ENCODE assay signal across 13 mouse cellular contexts in genomic region chr3:31307936-31308335, GRCm38 (mm10). TPM values are rescaled to one million over a fixed set of nuclear protein-coding genes. Genes with fewer than 3 reads are reported as not detected.
DNase-seq lines count a peak whose midpoint lies in the region; ATAC-seq lines count a peak whose summit lies in the region.
"Had no signal": no experiment of that assay in that cellular context is flagged by ENCODE, and none has a peak within 500 bp of the region (broad histone marks: within the 10 kb centered on the region; RNA-seq: fewer than 3 reads in every experiment).

No protein-coding gene starts in this region.

- H3K4me1 ChIP-seq in forebrain, embryonic 16.5 days (replicated peaks; ENCODE audit: control insufficient read depth, insufficient read depth, low read length): peaks cover 18% of the 10 kb centered on the region
- peaks cover 9% of the 10 kb centered on the region; the same call in 1 of the 2 replicates for H3K4me1 ChIP-seq in forebrain, embryonic 13.5 days
- peaks cover 22% of the 10 kb centered on the region; the same call in 1 of the 2 replicates for H3K4me1 ChIP-seq in neural tube, embryonic 15.5 days

- H3K4me3 ChIP-seq in forebrain, embryonic 16.5 days (replicated peaks; ENCODE audit: low read length): no peak overlapping the region
- H3K4me3 ChIP-seq in forebrain, embryonic 13.5 days: no peak overlapping the region
- H3K4me3 ChIP-seq in neural tube, embryonic 15.5 days (replicated peaks): peak overlapping the region; percentile 53
- H3K4me3 ChIP-seq: myocyte had no signal

- no peaks in the 10 kb centered on the region for H3K36me3 ChIP-seq in forebrain, embryonic 16.5 days (ENCODE audit: control insufficient read depth, insufficient read depth)
- H3K36me3 ChIP-seq in forebrain, embryonic 13.5 days (ENCODE audit: poor library complexity, severe bottlenecking): no peaks in the 10 kb centered on the region
- H3K36me3 ChIP-seq in neural tube, embryonic 15.5 days: no peaks in the 10 kb centered on the region

- no peak overlapping the region for H3K27ac ChIP-seq in forebrain, embryonic 16.5 days (ENCODE audit: low read length)
- no peak overlapping the region for H3K27ac ChIP-seq in forebrain, embryonic 13.5 days
- no peak overlapping the region for H3K27ac ChIP-seq in neural tube, embryonic 15.5 days (replicated peaks)
- H3K27ac ChIP-seq: stomach, postnatal 0 days had no signal

- no peak for ATAC-seq in forebrain, embryonic 16.5 days
- no peak for ATAC-seq in forebrain, embryonic 13.5 days
- no peak for ATAC-seq in neural tube, embryonic 15.5 days (ENCODE audit: low FRiP score)
- ATAC-seq in monocyte, adult 5-6 weeks (replicated peaks; ENCODE audit: insufficient number of reproducible peaks, low FRiP score, low TSS enrichment, poor library complexity, severe bottlenecking): no peak

- peak overlapping the region; percentile 69; the same call in 1 of the 2 replicates for H3K4me2 ChIP-seq in forebrain, embryonic 16.5 days (ENCODE audit: low read length)
- no peak overlapping the region for H3K4me2 ChIP-seq in forebrain, embryonic 13.5 days
- peak overlapping the region; percentile 69 for H3K4me2 ChIP-seq in neural tube, embryonic 15.5 days

- peak; percentile 18 for DNase-seq in brain, embryonic 18.5 days (ENCODE audit: low read depth, low spot score)
- DNase-seq in layer of hippocampus, postnatal 10 days (ENCODE audit: low spot score in 2 of 2): peak; percentile 44 to 47
- DNase-seq in spleen, adult 12 weeks (ENCODE audit: low spot score): no peak
- no peak for DNase-seq in adrenal gland, adult (ENCODE audit: inconsistent age in 2 of 2, low spot score in 1 of 2)
- DNase-seq: kidney, postnatal 14 days; retina, postnatal 1 day had no signal

- no peaks in the 10 kb centered on the region for H3K9me3 ChIP-seq in forebrain, embryonic 16.5 days (ENCODE audit: control insufficient read depth, low read length)
- H3K9me3 ChIP-seq in forebrain, embryonic 13.5 days (replicated peaks): no peaks in the 10 kb centered on the region
- no peaks in the 10 kb centered on the region for H3K9me3 ChIP-seq in neural tube, embryonic 15.5 days (replicated peaks)

- H3K27me3 ChIP-seq in forebrain, embryonic 16.5 days (replicated peaks; ENCODE audit: control insufficient read depth, insufficient read depth, low read length): no peaks in the 10 kb centered on the region
- peaks cover 28% of the 10 kb centered on the region for H3K27me3 ChIP-seq in forebrain, embryonic 13.5 days
- 0 out of 2 replicates have a peak, but pooled peaks cover 5% of the 10 kb centered on the region for H3K27me3 ChIP-seq in neural tube, embryonic 15.5 days (replicated peaks)

- H3K9ac ChIP-seq in forebrain, embryonic 16.5 days (replicated peaks; ENCODE audit: low read depth, low read length): no peak overlapping the region
- H3K9ac ChIP-seq in forebrain, embryonic 13.5 days: no peak overlapping the region
- H3K9ac ChIP-seq in neural tube, embryonic 15.5 days (replicated peaks): no peak overlapping the region

- 66% methylated on average over 6 of the region's 6 CpGs for WGBS in forebrain, embryonic 16.5 days
- 80% methylated on average over 6 of the region's 6 CpGs for WGBS in forebrain, embryonic 13.5 days
- WGBS in neural tube, embryonic 15.5 days: 85% methylated on average over 6 of the region's 6 CpGs

RNA-seq across cellular contexts. Expression of gene Slc7a14, which starts 2.2 kb away (rescaled TPM):
- 4.7 and 5.9 TPM in 2 replicates for polyA plus RNA-seq in forebrain, embryonic 16.5 days (2015; fragmentation: Nextera tagmentation; extraction: Ambion mirVana)
- 1.5 and 1.7 TPM in 2 replicates for polyA plus RNA-seq in forebrain, embryonic 13.5 days (2015; fragmentation: Nextera tagmentation; extraction: Ambion mirVana)
- total RNA-seq in layer of hippocampus, postnatal 10 days (2021): 10 to 100 TPM; 47.7 to 53.4 TPM
- 7.2 and 7.4 TPM in 2 replicates for polyA plus RNA-seq in neural tube, embryonic 15.5 days (2015; fragmentation: Nextera tagmentation; extraction: Ambion mirVana)
- total RNA-seq in monocyte, adult 5-6 weeks (2017): 0.10 to 0.11 TPM in 2 of 3 replicates, not detected in the other
- total RNA-seq: liver, adult 2 months had no signal
- polyA plus RNA-seq: liver, adult 2 months; myocyte had no signal

Comparison
In these comparisons a context has a peak if more than half of its experiments do, and no peak if none do; other contexts are left out.
1. DNase-seq: peak in brain, embryonic 18.5 days (single experiment) and layer of hippocampus, postnatal 10 days (2 of 2); none in spleen, adult 12 weeks (single experiment) and adrenal gland, adult (0 of 2).